Mouse (Mus musculus) urinary bladder, postnatal 25 days (tissue): ENCODE measurements around the gene Gm17324.
"Not testable (repeated sequence)": the region's sequence is repeated elsewhere in the genome, so short reads cannot be mapped to it uniquely, and the experiment has no call there.

Source experiments
- DNase-seq: peaks from one replicate; pipeline ENCODE4 v3.0.0; 2022; ENCODE audit warnings: low spot score

The Gm17324 gene

GRCm38 (mm10) chr9:78447973-78448873 lies at the start of gene Gm17324, which contains the start of gene Mto1:
Gene Gm17324, minus strand, starts transcription at chr9:78448786.
Gene Mto1, plus strand, starts transcription at chr9:78448208.
- DNase-seq: peak; percentile 91

GRCm38 (mm10) chr9:78493171-78493570 lies 44.6 kb upstream of the Gm17324 start:
- DNase-seq: no peak

GRCm38 (mm10) chr9:78492254-78492653 lies 43.7 kb upstream of the Gm17324 start:
- DNase-seq: no peak

GRCm38 (mm10) chr9:78491169-78491568 lies 42.6 kb upstream of the Gm17324 start:
- no peak for DNase-seq

GRCm38 (mm10) chr9:78488890-78489420 lies 40.4 kb upstream of the Gm17324 start, which contains the start of gene Eef1a1:
Gene Eef1a1, minus strand, starts transcription at chr9:78489151.
- peak; percentile 51 for DNase-seq

GRCm38 (mm10) chr9:78488021-78488420 lies 39.4 kb upstream of the Gm17324 start:
- DNase-seq: not testable (repeated sequence)

GRCm38 (mm10) chr9:78484660-78485059 lies 36.1 kb upstream of the Gm17324 start:
- no peak for DNase-seq

- no peak for DNase-seq
These were observed 33.8 kb upstream of the Gm17324 start for GRCm38 (mm10) chr9:78482386-78482785.

- DNase-seq: peak; percentile 95
These were observed 33.1 kb upstream of the Gm17324 start for GRCm38 (mm10) chr9:78481423-78482331.

GRCm38 (mm10) chr9:78480706-78481358 lies 32.2 kb upstream of the Gm17324 start:
- DNase-seq: peak; percentile 62

- DNase-seq: not testable (repeated sequence)
These were observed 31.6 kb upstream of the Gm17324 start for GRCm38 (mm10) chr9:78480227-78480626.

GRCm38 (mm10) chr9:78479308-78479707 lies 30.7 kb upstream of the Gm17324 start:
- not testable (repeated sequence) for DNase-seq

- not testable (repeated sequence) for DNase-seq
These were observed 29.5 kb upstream of the Gm17324 start for GRCm38 (mm10) chr9:78478009-78478605.

- DNase-seq: no peak
These were observed 28.5 kb upstream of the Gm17324 start for GRCm38 (mm10) chr9:78477021-78477551.

GRCm38 (mm10) chr9:78476531-78477020 lies 28.0 kb upstream of the Gm17324 start:
- peak; percentile 13 for DNase-seq

- no peak for DNase-seq
These were observed 27.3 kb upstream of the Gm17324 start for GRCm38 (mm10) chr9:78475873-78476272.

- no peak for DNase-seq
These were observed 26.8 kb upstream of the Gm17324 start for GRCm38 (mm10) chr9:78475383-78475780.

- no peak for DNase-seq
These were observed 26.3 kb upstream of the Gm17324 start for GRCm38 (mm10) chr9:78474771-78475382.

GRCm38 (mm10) chr9:78474270-78474669 lies 25.7 kb upstream of the Gm17324 start:
- DNase-seq: no peak

GRCm38 (mm10) chr9:78473588-78473987 lies 25.0 kb upstream of the Gm17324 start:
- no peak for DNase-seq
